Mouse (Mus musculus): ENCODE results near the gene Vps53.
A peak's percentile ranks its signal among the peaks of the same experiment; 100 is the strongest.

Gene Vps53

DNA sequence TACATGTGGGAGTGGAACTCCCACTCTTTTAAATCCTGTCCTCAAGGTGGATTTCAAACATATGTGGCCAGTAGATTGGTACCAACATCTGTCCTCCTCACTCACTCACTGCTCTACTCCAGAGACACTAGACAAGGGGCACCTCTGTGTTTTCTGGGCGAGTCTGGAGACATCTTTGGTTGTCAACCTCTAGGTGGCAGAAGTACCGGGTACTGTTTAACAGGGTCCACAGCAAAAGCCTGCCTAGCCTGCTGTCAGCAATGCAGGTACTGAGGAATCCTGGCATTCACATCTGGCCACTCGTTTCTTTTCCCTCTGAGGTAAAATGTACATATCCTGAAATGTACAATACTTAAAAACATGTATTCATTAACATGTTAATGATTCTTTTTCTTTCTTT, 123.0 kb downstream of the Vps53 start:
- DNase-seq (ENCODE audit: low read depth, low spot score), result peak; percentile 26

GRCm38 (mm10) chr11:76052496-76052895, 127.0 kb downstream of the Vps53 start:
- DNase-seq (ENCODE audit: low read depth, low spot score), result no peak

DNA sequence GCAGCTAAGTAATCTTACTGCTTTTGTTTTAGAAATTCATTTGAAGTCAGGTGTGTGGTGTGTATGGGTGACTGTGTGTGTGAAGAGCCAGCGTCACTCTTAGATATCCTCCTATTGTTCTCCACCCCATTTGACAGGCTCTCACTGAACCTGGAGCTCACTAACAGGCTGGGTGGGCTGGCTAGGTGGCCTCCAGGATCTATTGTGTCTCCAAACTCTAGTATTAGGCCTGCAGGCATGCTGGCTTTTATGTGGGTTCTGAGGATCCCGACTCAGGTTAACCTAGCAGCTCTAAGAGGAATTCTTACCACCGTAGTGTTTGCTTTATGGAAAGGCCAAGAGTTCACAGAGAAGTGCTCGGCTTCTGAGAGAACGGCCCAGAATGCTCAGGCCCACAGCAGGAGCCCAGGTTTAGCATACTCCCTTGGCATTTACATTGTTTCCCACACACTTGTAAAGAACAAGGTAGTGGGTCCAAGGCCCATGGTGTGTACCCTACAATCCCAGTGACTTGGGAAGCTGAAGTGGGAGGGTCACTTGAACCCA, 128.4 kb downstream of the Vps53 start:
- no peak for DNase-seq (ENCODE audit: low read depth, low spot score)

DNA sequence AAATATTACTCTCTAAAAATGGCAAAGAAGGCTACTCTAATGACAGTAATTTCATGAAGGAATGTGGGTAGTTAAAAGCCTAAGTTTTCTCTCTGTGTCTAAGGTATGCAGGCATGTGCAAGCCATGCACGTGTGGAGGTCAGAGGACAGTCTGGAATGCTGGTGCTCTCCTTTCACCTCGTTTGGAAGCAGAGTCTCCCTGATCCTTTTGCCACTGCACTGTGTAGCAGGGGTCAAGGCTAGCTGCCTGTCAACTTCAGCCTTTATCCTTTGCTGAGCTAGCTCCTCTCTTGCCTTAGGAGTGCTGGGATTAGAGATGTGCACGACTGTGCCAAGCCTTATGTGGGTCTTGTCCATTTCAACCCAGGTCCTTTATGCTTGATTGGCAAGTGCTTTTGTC, 128.9 kb downstream of the Vps53 start:
- no peak for DNase-seq (ENCODE audit: low read depth, low spot score)

GRCm38 (mm10) chr11:76045367-76045766, 134.1 kb downstream of the Vps53 start:
- DNase-seq (ENCODE audit: low read depth, low spot score), result no peak

GRCm38 (mm10) chr11:76044468-76044867, 135.0 kb downstream of the Vps53 start:
- DNase-seq (ENCODE audit: low read depth, low spot score), result no peak

DNA sequence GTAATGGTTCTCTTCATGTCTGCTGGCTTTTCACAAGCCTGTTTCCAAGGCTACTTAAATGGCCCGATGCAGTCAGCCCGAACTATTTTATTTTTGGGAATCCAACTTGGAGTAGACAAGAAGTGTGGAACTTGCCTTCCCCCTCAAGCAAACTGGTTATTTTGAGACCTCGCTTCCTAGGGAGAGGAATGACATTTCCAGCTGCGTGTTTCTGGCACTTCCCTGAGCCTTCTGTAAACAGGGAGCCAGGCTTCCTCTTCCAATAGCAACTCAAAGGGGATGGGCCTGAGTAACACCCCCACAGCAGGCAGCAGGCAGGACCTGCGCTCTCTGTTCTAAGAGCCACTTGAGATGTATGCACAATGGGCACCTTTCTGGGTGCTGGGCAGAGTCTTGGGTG, 136.6 kb downstream of the Vps53 start:
- DNase-seq (ENCODE audit: low read depth, low spot score), result no peak

DNA sequence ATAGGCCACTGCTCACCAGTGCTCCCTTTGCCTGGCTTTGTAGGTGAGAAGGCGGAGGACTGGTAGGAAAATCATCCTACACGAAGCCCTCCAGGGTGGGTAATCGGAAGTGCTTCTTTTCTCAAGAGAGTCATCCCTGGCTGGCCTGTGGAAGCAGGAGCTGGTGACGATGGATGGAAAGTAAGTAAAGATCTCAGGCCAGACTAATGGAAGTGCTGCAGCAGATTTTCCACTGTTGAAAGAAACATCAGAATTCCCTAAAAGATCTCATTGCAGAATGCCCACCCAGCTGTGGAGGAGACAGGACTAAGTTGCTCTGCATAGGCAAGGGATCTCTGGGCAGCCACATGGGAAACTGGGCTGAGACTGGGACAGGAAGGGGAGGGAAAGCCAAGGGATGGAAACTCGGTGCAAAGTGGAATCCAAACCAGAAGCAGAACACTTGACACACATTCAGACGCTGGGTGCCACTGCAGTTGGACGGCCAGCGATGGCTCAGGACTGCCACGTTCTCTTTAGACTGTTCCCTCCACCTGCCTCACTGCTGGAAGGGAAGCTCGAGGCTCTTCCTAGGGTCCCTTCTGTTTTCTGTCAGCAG, 137.3 kb downstream of the Vps53 start:
- DNase-seq (ENCODE audit: low read depth, low spot score), result no peak

DNA sequence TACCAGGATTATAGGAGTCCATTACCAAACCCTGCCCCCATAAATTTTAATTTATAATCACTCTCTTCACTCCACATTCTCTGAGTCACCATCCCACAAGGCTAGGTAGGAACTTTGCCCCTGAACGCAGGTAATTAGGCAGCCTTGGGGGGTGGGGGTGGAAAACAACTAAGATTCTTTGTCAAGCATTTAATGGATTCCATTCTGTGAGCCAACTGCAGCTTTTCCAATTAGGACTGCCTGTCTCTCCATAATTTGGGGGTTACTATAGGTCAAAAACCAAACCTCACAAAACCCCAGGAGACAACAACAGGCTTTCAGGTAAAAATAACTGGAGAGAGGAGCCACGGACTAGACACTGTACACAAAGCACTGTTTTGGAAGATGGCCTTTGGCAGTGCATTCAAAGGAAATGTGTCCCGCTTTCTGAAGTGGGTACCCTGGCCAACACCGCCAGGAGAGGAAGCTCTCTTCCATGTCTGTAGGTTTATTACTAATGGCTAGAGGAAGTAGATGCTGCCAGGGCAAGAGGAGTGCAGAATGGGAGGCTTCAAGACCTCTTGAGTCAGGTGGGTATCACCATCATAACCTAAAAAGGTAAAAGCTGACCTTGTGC, 138.6 kb downstream of the Vps53 start:
- DNase-seq (ENCODE audit: low read depth, low spot score), result no peak

DNA sequence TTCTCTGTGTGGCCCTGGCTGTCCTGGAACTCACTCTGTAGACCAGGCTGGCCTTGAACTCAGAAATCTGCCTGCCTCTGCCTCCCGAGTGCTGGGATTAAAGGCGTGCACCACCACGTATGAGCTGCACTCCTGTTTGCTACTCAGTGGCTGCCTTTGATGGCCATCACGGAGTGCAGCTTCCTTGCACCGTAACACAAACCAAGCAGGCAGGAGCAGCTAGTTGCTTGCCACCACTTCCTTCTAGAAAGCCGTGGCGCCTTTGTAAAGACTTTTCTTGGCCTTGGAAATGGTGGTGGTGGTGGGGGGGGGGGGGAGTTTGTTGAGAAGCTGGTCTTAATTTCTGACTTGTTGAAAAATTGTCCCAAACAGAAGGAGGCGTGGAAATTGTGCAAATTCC, 139.3 kb downstream of the Vps53 start:
- DNase-seq (ENCODE audit: low read depth, low spot score), result peak; percentile 37

DNA sequence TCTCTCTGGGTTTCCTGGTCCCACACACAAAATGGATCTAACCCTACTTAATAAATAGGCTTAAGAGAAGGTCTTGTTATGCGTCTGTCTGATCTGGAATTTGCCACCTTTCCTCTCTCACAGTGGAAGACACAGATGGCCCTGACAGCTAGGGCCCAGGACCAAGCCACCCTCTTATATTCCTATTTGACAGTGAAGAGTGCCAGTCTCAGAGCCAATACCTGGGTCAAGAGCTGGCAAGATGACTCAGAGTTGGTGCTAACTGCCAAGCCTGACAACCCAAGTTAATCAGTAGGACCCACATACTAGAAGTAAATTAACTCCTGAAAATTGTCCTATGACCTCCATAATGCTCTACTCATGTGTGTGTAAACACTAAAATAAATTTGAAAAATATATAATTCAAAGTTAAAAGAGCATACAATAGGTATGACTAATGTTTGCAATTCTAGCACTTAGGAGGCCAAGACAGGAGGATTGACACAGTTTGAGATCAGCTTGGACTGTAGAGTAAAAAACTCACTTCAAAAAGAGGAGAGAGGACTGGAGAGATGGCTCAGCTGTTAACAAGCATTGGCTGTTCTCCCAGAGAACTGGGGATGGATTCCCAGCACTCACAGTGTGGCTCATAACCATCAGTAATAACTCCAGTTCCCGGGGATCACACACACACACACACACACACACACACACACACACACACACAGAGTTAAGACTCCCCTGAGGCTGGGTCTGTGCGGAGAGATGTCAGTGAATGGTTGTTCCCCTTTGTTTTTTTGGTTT, 140.0 kb downstream of the Vps53 start:
- no peak for DNase-seq (ENCODE audit: low read depth, low spot score)

GRCm38 (mm10) chr11:76037581-76038294, 141.7 kb downstream of the Vps53 start:
- DNase-seq (ENCODE audit: low read depth, low spot score), result peak; percentile 56

GRCm38 (mm10) chr11:76035182-76035581, 144.3 kb downstream of the Vps53 start:
- no peak for DNase-seq (ENCODE audit: low read depth, low spot score)

GRCm38 (mm10) chr11:76033836-76034235, 145.6 kb downstream of the Vps53 start:
- DNase-seq (ENCODE audit: low read depth, low spot score), result no peak

DNA sequence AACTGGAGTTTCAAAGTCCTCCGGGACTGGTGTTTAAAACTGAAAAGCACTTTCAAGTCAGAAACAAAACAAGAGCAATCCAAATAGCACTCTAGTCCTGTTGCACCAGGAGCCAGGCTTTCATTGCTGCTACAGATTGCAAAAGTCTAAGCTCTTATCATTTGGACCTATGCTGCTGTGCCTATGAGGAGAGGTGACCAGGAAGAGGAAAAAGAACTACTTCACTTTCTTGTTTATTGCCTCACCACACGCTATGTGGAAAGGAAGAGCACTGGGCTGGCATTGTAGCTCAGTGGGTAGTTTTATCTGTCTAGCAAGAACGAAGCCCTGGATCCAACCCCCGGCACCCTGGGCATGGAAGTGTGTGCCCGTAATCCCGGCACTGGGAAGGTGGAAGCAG, 146.1 kb downstream of the Vps53 start:
- DNase-seq (ENCODE audit: low read depth, low spot score), result no peak

DNA sequence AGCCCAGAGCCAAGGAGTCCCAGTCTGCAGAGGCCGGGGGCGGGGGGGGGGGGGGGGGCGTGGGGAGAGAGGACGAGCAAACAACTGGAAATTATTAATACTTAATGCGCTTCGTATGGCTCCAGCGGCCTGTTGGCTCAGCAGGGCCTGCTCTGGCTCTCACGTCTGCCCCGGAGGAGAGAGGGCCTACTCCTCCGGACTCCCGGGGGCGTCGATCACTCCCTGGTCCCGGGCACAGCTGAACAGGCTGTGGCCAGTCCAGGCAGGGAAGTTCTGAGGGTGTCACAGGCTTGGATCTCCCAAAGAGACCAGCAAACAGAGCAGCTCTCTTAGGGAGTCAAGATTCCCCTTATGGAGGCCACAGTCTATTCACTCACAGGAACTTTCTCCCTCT, 151.4 kb downstream of the Vps53 start:
- DNase-seq (ENCODE audit: low read depth, low spot score), result peak; percentile 15

DNA sequence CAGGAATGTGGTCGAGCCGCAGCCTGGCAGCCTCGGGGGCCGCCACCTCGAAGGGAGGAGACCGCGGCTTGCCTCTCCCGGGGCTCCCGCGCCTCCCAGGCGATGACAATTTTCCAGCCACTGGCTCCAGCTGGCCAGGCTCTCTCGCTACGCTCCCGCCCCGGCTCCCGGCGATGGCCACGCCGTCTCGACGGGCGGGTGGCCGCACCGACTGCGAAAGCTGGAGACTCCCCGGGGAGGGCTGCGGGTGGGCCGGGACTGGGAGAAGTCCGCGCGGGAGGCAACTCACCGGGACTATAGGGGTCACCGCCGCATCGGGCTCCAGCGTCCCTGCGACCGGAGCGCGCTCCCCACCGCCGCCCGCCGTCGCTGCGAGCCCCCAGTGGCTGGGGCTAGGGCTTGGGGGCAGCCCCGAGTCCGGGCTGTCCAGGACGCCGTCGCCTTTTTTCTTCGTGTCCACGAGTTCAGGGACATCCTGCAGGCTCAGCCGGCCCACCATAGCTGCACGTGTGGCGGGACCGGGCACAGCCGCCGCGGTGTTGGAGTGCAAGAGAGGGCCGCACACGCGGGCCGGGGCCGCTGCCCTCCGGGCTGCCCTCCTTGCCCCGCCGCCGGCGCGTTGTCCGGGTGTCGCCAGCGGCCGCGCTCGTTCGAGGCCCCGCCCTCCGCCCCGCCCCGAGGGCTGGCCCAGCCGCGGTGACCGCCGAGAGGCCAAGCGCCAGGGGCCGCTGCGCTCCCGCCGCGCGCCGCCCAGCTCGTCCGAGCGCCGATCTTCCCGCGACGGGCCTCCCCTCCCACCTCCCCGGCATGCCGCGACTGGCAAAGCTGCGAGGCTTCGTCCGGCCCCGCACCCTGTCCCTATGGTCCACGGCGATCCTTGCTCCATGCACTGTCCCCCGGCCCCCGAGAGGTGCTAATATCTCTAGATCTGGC, 152.0 kb downstream of the Vps53 start, which contains the start of gene Rflnb:
Rflnb (minus strand) TSS at position 644 of the 933 bp plus-strand sequence.
- peak; percentile 70 for DNase-seq (ENCODE audit: low read depth, low spot score)

DNA sequence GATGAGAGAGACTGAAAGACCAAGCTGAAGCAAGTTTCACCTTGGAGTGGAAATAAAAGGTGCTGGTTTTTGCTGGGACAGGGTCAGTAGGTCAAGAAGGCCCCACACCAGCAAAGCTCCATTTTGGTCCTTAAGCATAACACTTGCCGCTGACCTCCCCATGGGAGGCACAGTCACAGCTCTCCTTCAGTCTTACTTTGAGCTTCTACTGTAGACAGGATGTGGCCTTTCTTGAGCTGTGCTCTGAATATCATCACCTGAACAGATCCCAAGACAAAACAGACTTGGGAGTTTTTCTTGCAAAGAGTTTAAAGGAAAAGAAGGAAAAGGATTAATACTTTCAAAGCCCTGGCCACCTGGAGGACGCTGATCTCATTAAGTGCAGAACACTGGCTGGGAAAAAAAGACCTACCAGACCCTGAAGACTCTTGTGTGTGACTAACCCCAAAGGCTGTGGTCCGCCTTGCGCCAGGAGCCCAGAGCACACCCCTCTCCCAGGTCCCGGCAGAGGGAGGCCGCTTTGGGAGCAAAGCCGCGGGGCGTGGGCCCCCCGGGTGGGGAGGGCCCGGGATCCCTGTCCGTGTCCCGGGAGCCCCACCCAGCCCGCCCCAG, 152.8 kb downstream of the Vps53 start:
- peak; percentile 46 for DNase-seq (ENCODE audit: low read depth, low spot score)

GRCm38 (mm10) chr11:76025080-76025583, 154.3 kb downstream of the Vps53 start:
- DNase-seq (ENCODE audit: low read depth, low spot score), result no peak

- no peak for DNase-seq (ENCODE audit: low read depth, low spot score)
Measured at GRCm38 (mm10) chr11:76020916-76021315, 158.5 kb downstream of the Vps53 start.

All from CD4-positive, CD25-positive, alpha-beta regulatory T cell, adult 2 months (primary cell).